Mouse (Mus musculus): Measurements from ENCODE around the gene Mrpl49. TPM values are rescaled to one million over a fixed set of nuclear protein-coding genes. Genes with fewer than 3 reads are reported as not detected.

The Mrpl49 gene
- polyA plus RNA-seq (2016; fragmentation: Nextera tagmentation; extraction: Ambion mirVana) = 77.8 and 81.7 TPM in 2 replicates

DNA sequence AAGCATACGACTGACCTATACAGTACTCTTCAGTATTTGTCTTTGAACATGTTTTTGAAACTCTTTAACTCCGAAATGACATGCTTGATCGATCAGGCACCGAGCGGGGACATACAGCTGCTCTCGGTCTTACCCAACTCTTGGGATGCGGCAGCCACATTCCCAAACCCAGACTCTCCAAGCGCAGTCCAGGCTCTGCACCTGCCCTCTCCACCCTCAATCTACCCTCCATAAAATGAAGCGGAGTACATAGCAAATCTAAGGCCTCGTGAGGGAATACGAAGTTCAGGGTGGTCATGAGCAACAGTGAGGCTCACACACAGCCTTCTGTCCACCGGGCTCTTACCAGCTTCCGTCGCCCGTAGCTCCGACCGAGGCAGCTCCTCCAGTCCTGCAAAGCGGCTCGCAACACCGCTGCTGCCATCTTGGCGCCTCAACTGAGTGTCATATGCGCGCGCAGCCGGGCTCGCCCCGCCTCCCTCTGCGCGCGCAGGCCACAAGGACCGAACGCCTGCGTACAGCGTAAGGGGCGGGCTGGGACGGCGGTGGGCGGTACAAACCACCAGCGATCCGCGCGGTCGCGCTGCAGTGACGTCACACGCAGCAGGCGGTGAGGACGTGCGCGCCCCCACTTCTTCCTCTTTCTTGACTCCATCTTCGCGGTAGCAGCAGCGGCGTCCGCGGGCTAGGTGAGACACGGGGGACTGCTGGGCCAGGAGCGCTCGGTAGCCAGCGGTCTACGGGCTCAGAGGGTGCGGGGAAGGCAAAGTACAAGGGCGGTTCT lies at the start of gene Mrpl49, which contains the start of gene Fau:
Gene Mrpl49 (minus strand): TSS at position 473 of the 784 bp plus-strand sequence.
Gene Fau (plus strand): TSS at position 532 of the 784 bp plus-strand sequence.
- H3K4me1 ChIP-seq (replicated peaks) = peaks cover 34% of the 10 kb centered on the region
- H3K9me3 ChIP-seq = no peaks in the 10 kb centered on the region
- peaks cover 59% of the 10 kb centered on the region for H3K36me3 ChIP-seq
- peak; percentile 99 for DNase-seq (ENCODE audit: low spot score)
- peak within 1 kb of the TSS; percentile 72 for H3K4me3 ChIP-seq
- under 1% methylated on average over 63 of the region's 63 CpGs for WGBS
- peak within 1 kb of the TSS; percentile 93 for H3K27ac ChIP-seq
- no peaks in the 10 kb centered on the region for H3K27me3 ChIP-seq (ENCODE audit: insufficient read depth, poor library complexity, severe bottlenecking)

DNA sequence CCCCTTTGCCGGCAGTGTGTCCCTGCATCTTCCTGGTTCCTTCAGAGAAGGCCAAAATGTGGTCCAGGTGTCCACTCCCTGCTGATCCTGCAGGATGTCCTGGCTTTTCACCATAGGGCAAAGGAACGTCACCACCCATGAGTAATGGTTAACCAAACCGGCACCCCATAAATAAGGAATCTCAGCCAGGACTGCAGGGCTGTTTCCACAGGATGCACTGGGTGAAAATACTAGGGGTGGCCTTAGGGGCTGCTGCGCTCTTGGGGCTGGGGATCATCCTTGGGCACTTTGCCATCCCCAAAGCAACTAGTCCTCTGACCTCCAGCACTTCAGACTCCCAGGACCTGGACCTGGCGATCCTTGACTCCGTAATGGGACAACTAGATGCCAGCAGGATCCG lies 48.0 kb upstream of the Mrpl49 start, which contains the start of gene Naaladl1:
Gene Naaladl1 (plus strand): TSS at position 197 of the 400 bp plus-strand sequence.
- Histone ChIP-seq H3K4me3 (no peak within 1 kb of the TSS), H3K36me3 (0 out of 2 replicates have a peak, but pooled peaks cover 5% of the 10 kb centered on the region), H3K27me3 (ENCODE audit: insufficient read depth, poor library complexity, severe bottlenecking) (no peaks in the 10 kb centered on the region), H3K9me3 (no peaks in the 10 kb centered on the region), H3K27ac (0 out of 2 replicates have a peak within 1 kb of the TSS, but pooled peaks have one; percentile 5), H3K4me1 (replicated peaks) (no peaks in the 10 kb centered on the region; the same call in 1 of the 2 replicates)
- WGBS = 85% methylated on average over 7 of the region's 7 CpGs
- no peak for DNase-seq (ENCODE audit: low spot score)

DNA sequence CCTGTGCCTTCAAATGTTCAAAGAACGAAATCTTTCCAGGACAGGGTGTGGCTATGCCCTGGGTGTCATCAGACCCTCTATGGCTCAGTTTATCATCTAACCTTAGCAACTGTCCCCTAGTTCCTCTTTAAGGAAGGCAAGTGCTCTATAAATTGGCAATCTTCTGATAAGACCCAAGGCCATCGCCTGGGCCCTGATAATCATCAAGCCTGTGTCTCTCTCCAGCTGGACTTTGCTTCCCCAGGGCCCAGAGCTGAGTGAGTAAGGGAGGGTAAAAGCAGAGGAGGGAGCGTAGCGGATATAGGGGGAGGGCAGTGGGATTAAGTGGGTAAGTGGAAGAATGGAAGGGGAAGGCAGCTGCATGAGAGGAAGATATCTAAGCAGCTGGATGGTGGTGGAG lies 46.9 kb upstream of the Mrpl49 start:
- Histone ChIP-seq H3K4me3 (no peak overlapping the region), H3K36me3 (peaks cover 6% of the 10 kb centered on the region), H3K9me3 (no peaks in the 10 kb centered on the region), H3K27ac (no peak overlapping the region), H3K27me3 (ENCODE audit: insufficient read depth, poor library complexity, severe bottlenecking) (no peaks in the 10 kb centered on the region), H3K4me1 (replicated peaks) (no peaks in the 10 kb centered on the region; the same call in 1 of the 2 replicates)
- 89% methylated on average over 4 of the region's 4 CpGs for WGBS
- no peak for DNase-seq (ENCODE audit: low spot score)

DNA sequence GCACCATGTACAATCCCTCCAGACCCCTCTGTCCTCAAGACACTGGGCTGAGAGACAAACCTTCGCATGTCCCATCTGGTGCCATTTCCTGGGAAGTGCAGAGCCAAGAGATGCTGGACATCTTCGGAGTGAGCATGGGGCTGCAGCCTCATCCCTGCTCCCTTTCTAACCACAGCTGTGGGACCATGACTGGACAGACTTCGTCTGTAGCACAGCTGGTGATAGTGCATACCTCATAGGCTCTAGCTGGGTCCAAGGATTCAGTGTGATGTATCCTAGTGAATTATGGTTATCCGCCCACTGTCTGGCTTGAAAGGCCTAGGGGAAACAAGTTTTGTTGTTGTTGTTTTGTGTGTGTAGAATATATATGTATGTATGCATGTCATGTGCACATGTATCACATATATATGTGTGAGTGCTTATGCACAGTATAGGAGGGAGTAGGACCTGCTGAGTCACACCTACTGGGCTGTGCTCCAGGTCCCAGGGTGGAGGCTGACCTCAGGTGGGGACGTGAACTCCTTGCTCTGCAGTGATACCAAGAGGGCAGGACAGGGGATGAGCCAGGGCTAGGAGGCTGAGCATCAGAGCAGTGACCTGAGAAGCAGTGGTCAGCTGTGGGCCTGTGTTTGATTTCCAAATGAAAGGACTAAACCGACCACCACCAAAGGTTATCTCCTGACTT lies 44.7 kb upstream of the Mrpl49 start:
- H3K4me3 ChIP-seq = no peak overlapping the region
- no peaks in the 10 kb centered on the region for H3K27me3 ChIP-seq (ENCODE audit: insufficient read depth, poor library complexity, severe bottlenecking)
- no peak overlapping the region for H3K27ac ChIP-seq
- WGBS = 82% methylated on average over 6 of the region's 6 CpGs
- DNase-seq (ENCODE audit: low spot score) = no peak
- H3K9me3 ChIP-seq = no peaks in the 10 kb centered on the region
- H3K4me1 ChIP-seq (replicated peaks) = no peaks in the 10 kb centered on the region; the same call in 1 of the 2 replicates
- H3K36me3 ChIP-seq = peaks cover 26% of the 10 kb centered on the region

DNA sequence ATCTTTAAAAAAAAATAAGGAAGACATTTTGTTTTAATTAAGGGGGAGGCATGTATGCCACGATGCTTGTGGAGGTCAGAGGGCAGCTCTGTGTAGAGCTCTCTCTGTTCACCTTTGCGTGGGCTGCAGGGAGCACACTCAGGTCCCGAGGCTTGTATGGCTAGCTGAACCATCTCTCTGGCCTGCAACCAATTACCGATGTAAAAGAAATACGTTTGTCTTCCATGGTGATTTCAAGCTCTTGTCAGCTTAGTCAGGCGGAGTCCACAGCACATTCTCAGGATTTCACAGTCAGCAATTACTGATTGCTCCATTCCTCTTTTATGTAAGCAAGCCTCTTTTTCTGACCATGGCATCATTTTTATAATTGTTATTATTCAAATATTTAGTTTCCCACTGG lies 43.6 kb upstream of the Mrpl49 start:
- Histone ChIP-seq H3K4me3 (no peak overlapping the region), H3K36me3 (peaks cover 35% of the 10 kb centered on the region), H3K4me1 (replicated peaks) (no peaks in the 10 kb centered on the region), H3K27me3 (ENCODE audit: insufficient read depth, poor library complexity, severe bottlenecking) (no peaks in the 10 kb centered on the region), H3K27ac (no peak overlapping the region), H3K9me3 (no peaks in the 10 kb centered on the region)
- WGBS = 65% methylated on average over 6 of the region's 6 CpGs
- no peak for DNase-seq (ENCODE audit: low spot score)

DNA sequence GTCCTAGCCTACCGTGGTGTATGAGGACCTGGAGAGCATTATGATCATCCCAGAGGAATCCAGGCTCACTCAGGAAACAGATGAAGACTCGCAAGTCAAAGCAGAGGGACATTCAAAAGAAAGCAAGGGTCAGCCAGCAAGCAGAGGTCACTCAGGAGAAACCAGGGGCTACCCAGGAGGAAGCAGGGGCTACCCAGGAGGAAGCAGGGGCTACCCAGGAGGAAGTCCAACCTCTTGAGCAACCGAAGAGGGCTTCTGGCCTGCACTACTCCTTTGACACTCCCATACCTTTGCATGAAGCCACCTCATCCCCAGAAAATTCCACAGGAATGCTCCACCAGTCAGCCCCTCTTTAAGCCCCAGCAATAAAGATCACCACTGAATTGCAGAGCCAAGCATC lies 40.3 kb upstream of the Mrpl49 start:
- peaks cover 65% of the 10 kb centered on the region for H3K36me3 ChIP-seq
- no peak overlapping the region for H3K4me3 ChIP-seq
- no peaks in the 10 kb centered on the region for H3K9me3 ChIP-seq
- H3K27ac ChIP-seq = no peak overlapping the region
- 87% methylated on average over 3 of the region's 3 CpGs for WGBS
- DNase-seq (ENCODE audit: low spot score) = no peak
- no peaks in the 10 kb centered on the region for H3K27me3 ChIP-seq (ENCODE audit: insufficient read depth, poor library complexity, severe bottlenecking)
- H3K4me1 ChIP-seq (replicated peaks) = no peaks in the 10 kb centered on the region

DNA sequence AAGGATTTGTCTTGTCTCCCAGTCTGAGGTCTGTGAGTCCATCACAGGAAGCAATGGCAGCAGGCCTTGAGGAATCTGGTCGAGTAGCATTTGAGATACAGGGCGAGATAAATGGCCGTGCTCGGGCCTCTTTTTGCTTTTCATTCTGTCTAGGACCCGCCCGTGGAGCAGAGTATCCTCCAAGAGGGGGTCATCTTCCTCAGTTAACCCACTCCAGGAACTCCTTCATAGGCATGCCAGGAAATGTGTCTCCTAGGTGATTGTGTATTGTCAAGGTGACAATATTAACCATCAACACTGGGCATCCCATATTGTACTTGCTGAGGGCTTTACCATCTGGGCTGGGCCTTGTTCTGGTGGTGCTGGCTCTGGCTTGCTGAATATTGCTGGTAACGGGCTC lies 36.5 kb upstream of the Mrpl49 start, which contains the start of gene AC131692.1:
Gene AC131692.1 (plus strand): TSS at position 301 of the 400 bp plus-strand sequence.
- no peak within 1 kb of the TSS for H3K27ac ChIP-seq
- peaks cover 95% of the 10 kb centered on the region for H3K36me3 ChIP-seq
- WGBS = 91% methylated on average over 7 of the region's 7 CpGs
- no peaks in the 10 kb centered on the region for H3K27me3 ChIP-seq (ENCODE audit: insufficient read depth, poor library complexity, severe bottlenecking)
- no peak for DNase-seq (ENCODE audit: low spot score)
- H3K9me3 ChIP-seq = no peaks in the 10 kb centered on the region
- no peak within 1 kb of the TSS for H3K4me3 ChIP-seq
- no peaks in the 10 kb centered on the region for H3K4me1 ChIP-seq (replicated peaks)

DNA sequence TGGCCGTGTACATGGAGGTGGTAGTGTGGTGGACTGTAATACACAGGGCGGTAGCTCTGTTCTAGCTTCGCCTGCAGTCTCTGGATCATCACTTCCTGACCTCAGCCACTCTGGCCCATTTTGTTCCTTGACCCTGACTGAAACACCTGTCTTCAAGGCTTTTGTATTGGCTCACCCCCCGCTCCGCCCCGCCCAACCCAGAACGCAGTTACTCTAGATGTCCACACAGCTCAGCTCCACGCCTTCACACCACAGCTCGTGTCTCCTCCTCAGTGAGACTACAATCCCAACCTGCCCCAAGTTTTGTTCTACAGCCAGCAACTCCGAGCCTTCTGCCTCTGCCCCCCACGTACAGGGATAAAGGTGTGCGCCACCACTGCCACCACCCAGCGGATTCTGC lies 31.3 kb upstream of the Mrpl49 start:
- no peaks in the 10 kb centered on the region for H3K9me3 ChIP-seq
- H3K4me3 ChIP-seq = no peak overlapping the region
- peaks cover 17% of the 10 kb centered on the region for H3K4me1 ChIP-seq (replicated peaks)
- no peaks in the 10 kb centered on the region for H3K27me3 ChIP-seq (ENCODE audit: insufficient read depth, poor library complexity, severe bottlenecking)
- 94% methylated on average over 13 of the region's 13 CpGs for whole genome bisulfite sequencing
- H3K36me3 ChIP-seq = peaks cover 76% of the 10 kb centered on the region
- no peak for DNase-seq (ENCODE audit: low spot score)
- no peak overlapping the region for H3K27ac ChIP-seq

DNA sequence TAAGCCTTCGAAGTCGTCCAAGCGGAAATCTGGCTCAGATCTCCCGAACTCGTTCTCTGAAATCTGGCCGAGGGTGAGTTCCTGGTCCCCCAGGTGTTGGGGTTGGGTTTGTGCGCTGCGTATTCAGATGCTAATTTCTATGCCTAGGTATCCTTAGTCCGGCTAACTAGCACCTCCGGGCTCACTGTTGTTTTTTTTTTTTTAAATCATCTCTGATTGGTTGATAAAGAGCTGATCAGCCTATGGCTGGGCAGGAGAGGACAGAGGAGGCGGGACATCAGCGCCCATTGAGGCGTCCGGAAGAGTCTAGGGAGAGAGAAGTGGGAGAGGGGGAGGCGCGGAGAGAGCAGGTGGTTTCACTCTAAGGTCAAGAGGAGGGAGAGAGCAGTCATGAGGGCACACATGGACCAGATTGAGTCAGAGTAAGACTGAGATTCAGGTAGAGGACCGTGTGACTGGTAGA lies 27.9 kb upstream of the Mrpl49 start:
- peaks cover 68% of the 10 kb centered on the region for H3K36me3 ChIP-seq

DNA sequence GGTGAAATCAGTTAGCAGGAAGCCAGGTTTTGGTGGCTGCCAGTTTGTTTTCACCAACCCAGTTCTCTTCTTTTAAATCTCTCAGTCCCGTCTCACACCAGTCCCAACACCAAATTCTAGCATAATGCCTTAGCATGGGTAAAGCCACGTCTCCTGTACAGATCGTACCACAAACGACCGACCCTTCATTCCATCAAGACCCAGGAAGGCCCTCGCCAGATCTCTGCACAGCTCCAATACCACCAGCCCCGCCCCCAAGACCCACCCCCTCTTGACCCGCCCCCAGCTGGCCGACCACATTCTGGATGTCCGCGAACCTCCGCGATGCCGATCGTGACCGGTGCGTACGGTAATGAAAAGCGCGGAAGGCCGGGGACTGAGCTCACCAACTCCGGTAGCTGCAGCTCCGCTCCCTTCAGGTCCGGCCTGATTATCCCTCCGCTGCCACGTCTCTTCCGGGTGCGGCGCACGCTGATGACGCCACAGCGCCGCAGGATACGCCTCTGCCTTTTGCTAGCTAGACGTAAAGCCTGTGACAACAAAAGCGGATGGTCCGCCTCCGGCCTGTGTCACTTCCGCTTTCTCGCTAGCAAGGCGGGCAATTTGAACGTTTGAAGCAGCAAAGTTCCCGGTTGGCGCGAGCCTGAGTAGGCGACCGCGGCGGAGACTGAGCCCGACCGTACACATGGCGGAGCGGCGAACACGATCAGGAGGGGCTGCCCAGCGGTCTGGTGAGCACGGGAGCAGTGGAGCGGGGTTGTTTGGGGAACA lies 27.1 kb upstream of the Mrpl49 start, which contains the start of the genes Zfpl1 and Cdca5:
Gene Zfpl1 (minus strand): TSS at position 479 of the 771 bp plus-strand sequence.
Gene Cdca5 (plus strand): TSS at position 506 of the 771 bp plus-strand sequence.
- peaks cover 68% of the 10 kb centered on the region for H3K36me3 ChIP-seq
- H3K27ac ChIP-seq = peak within 1 kb of the TSS; percentile 91
- H3K27me3 ChIP-seq (ENCODE audit: insufficient read depth, poor library complexity, severe bottlenecking) = no peaks in the 10 kb centered on the region
- H3K4me1 ChIP-seq (replicated peaks) = peaks cover 24% of the 10 kb centered on the region
- WGBS = under 1% methylated on average over 58 of the region's 58 CpGs
- no peaks in the 10 kb centered on the region for H3K9me3 ChIP-seq
- DNase-seq (ENCODE audit: low spot score) = peak; percentile 99
- peak within 1 kb of the TSS; percentile 87 for H3K4me3 ChIP-seq

More for the DNA sequence above, 27.9 kb upstream of the Mrpl49 start:
- H3K27me3 ChIP-seq (ENCODE audit: insufficient read depth, poor library complexity, severe bottlenecking) = no peaks in the 10 kb centered on the region
- under 1% methylated on average over 17 of the region's 17 CpGs for WGBS
- peak overlapping the region; percentile 87 for H3K4me3 ChIP-seq
- peak; percentile 74 for DNase-seq (ENCODE audit: low spot score)
- no peaks in the 10 kb centered on the region for H3K9me3 ChIP-seq
- H3K4me1 ChIP-seq (replicated peaks) = peaks cover 24% of the 10 kb centered on the region
- peak overlapping the region; percentile 91 for H3K27ac ChIP-seq

DNA sequence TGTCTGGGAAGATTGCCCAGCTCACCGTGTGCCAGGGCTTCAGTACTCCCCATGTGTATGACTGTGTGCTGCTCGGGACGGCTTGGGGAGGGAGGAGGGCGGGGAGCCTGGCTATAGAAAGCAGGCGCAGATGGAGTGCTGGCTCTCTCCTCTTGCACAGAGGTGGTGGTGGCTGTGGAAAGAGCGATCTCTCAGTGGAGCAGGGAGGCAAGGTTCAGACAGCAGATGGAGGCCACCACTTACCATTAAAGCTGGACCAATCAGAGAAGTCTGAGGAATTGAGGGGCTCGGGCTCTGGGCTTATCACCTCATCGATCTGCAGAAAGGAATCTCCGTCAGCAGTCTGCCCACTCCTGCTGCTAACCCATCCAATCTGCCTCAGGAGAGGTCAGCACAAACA lies 24.6 kb upstream of the Mrpl49 start, which contains the start of gene Gm28374:
Gene Gm28374 (minus strand): TSS at position 101 of the 400 bp plus-strand sequence.
- Histone ChIP-seq H3K27me3 (ENCODE audit: insufficient read depth, poor library complexity, severe bottlenecking) (no peaks in the 10 kb centered on the region), H3K9me3 (no peaks in the 10 kb centered on the region), H3K27ac (no peak within 1 kb of the TSS), H3K4me3 (no peak within 1 kb of the TSS), H3K4me1 (replicated peaks) (peaks cover 32% of the 10 kb centered on the region), H3K36me3 (peaks cover 45% of the 10 kb centered on the region)
- WGBS = 91% methylated on average over 9 of the region's 9 CpGs
- no peak for DNase-seq (ENCODE audit: low spot score)

DNA sequence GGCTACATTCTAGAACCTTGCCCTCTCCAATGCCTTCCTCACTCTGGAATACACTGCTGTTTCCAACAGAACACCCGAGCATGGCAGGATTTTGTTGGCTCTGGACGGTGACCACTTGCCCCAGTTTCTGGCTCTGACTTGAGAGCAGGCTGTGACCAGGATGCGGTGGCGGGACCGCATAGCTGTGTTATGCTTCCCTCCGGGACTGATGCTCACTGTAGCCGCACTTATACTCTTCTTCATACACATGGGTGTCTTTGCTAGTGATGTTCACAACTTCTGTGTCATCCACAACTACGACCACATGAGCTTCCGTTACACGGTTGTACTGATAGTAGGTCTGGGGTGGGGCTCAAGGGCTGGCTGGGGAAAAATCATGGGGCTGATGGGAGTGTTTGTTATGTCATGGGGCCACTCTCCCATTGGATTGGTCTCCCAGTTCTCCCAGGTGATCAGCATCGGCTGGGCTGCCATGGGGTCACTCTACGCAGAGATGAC lies 22.4 kb upstream of the Mrpl49 start, which contains the start of gene Tmem262:
Gene Tmem262 (plus strand): TSS at position 51 of the 498 bp plus-strand sequence.
- no peak within 1 kb of the TSS for H3K27ac ChIP-seq
- no peaks in the 10 kb centered on the region for H3K27me3 ChIP-seq (ENCODE audit: insufficient read depth, poor library complexity, severe bottlenecking)
- 92% methylated on average over 12 of the region's 12 CpGs for WGBS
- H3K4me1 ChIP-seq (replicated peaks) = peaks cover 33% of the 10 kb centered on the region
- H3K4me3 ChIP-seq = 0 out of 2 replicates have a peak within 1 kb of the TSS, but pooled peaks have one; percentile 2
- no peak for DNase-seq (ENCODE audit: low spot score)
- H3K36me3 ChIP-seq = peaks cover 39% of the 10 kb centered on the region
- H3K9me3 ChIP-seq = no peaks in the 10 kb centered on the region
